Mouse (Mus musculus) B cell, adult 62 days (primary cell): ENCODE measurements around the gene Sdr42e1. TPM values are rescaled to one million over a fixed set of nuclear protein-coding genes. Genes with fewer than 3 reads are reported as not detected.

Experiments used
- total RNA-seq: library from RNA; stranded (reverse); gene quantifications from 4 replicates; pipeline ENCODE4 v1.2.4, GENCODE M21; 2023

Sdr42e1 gene
- total RNA-seq, result 1.1 to 2.1 TPM (median 1.5 TPM) in 4 replicates

DNA sequence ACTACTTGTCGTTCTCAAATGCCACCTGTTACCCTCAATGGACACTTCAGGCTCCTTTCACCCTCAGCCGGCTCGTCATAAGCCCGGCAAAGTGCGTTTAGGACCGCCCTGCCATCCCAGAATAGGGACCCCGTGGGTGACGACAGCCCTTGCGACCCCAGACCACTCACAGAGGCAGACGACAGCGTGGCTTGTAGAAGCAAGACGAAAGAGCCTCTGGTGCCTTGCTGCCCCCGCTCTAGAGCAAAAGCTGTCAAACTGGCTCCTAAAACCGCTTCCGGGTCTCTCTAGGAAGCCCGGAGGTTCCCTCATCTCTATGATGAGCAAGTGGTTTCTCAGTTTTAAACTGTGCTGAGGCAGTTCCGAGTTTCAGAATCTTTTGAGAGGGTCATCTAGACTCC lies at the start of gene Sdr42e1:
TSS of gene Sdr42e1 (minus strand) at position 260 of the 401 bp plus-strand sequence.

GRCm38 (mm10) chr8:117701859-117702258 lies 28.4 kb upstream of the Sdr42e1 start, which contains the start of gene Hsd17b2:
TSS of gene Hsd17b2 (plus strand) at chr8:117701904.

Other genes starting within 250 kb of the Sdr42e1 start
- 275 to 283 TPM (median 279 TPM) in 4 replicates for gene Plcg2, start 175.4 kb downstream of the Sdr42e1 start, total RNA-seq
- not detected in 4 replicates for gene Hsd17b2, start 28.2 kb upstream of the Sdr42e1 start, total RNA-seq
- gene Mphosph6, start 128.3 kb upstream of the Sdr42e1 start, total RNA-seq, result 18.6 to 23.9 TPM (median 19.8 TPM) in 4 replicates